Mouse (Mus musculus): ENCODE measurements at regions not wholly inside any gene's neighbourhood (a gene's known extent, or its start where the extent isn't known, plus 50 kb on each side); places are given as distances from the start of the nearest gene placed in this dataset.

DNA sequence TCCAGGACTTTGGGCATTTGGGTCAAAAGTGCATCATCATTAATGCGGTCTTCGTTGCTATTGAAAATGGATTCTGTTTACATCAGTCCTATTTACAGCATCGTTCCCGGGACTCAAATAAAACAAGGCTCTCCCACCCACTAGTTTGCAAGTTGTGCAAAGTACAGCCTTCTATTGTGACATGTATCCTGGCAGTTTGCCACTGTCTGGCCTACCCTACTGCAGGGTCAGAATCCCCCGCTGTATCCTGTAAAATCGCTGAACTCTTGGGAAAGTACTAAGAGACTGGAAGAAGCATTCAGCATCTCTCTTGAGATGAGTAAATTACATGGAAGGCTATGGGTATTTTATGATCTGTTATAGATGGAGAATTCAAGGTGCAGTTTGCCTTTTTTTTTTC, 122.1 kb upstream of the Adamts9 start:
- DNase-seq (ENCODE audit: extremely low read depth, insufficient read length, low spot score) = no peak

DNA sequence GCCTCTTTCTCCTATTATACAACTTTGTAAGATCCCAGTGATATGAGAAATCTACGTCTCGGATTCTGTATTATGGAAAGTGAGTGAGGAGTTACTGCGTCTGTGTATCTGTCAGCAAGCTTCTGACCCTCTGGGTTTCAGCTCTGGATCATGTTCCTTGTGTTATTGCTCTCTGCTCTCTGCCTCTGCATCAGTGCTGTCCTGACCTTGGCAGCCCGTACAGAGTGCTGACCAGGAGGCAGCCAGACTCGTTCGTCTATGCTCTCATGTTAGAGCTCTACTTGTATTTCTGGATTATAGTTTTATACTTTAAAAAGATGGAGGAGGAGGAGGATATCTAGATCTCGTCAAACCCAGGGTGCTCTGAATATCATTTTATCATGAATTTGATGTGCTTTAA, 121.1 kb upstream of the Adamts9 start:
- DNase-seq (ENCODE audit: extremely low read depth, insufficient read length, low spot score) = no peak

DNA sequence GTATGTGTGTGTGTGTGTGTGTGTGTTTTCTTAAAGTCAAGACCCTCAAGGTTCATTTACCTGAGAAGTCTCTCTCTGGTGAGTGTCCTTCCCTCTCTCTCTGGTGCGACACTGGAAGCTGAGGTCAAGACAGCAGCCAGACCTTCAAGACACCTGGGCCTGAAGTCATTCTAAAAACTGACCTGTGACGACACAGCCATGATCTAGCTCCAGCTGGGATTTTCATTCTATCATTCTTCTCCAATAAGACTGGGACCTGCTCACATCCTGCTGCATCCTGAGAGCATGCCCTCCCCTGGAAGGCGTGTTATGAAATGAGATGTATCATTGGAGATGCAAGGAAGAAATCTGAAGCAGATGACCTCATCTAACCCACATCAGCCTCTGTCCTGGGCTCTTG, 118.4 kb upstream of the Adamts9 start:
- DNase-seq (ENCODE audit: extremely low read depth, insufficient read length, low spot score) = no peak

DNA sequence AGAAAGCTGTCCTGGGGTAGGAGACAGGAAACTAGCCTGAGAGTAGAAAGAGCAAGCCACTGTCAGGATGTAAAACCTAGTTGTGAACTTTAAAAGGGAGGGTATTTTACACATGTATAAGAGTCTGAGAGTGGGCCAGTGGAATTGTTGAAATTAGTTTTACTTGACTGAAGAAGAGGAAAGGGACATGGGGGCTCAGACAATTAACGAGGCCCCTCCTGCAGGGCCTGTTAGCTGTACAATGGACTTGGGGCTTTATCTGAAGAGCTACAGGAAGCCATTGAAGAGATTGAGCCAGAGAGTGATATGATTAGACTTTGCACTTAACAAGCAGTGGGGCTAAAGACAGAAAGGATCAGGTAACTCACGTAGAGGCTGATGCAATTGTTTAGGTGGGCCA, 102.2 kb upstream of the Adamts9 start:
- no peak for DNase-seq (ENCODE audit: extremely low read depth, insufficient read length, low spot score)

DNA sequence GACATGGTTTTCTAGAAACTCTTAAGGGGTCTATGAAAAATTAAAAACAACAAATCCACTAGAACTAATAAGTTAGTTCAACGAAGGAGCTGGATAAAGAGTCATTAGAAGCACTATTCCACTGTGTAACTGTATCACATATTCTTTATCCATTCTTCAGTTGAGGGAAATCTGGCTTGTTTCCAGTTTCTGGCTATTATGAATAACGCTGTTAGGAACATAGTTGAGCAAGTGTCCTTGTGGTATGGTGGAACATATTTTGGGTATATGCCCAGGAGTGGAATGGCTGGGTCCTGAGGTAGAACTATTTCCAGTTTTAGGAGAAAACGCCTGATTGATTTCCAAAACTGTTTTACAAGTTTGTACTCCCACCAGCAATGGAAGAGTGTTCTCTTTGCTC, 97.7 kb upstream of the Adamts9 start:
- DNase-seq (ENCODE audit: extremely low read depth, insufficient read length, low spot score) = no peak

DNA sequence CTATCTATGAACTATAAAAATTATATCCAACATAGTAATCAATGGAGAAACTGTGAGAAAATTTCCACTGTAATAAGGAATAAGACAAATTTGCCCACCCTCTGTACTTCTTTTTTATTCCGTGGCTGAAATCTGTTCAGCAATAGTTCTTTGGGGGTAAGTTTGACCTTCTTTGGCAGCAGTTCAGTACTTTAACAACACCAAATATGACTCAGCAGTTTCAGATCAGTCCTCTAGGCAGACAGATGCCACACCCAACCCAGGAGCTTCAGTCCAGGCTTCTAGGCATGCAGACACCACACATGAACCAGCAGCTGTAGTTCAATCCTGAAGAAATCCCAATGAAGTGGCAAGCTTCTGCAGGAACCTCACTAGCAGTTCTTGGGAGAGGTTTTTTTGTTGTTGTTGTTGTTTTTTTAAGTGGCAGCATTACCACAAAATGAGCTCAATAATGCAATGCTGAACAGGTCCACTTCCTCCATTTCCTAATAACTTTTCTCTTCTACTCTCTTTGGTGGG, 88.6 kb upstream of the Adamts9 start:
- no peak for DNase-seq (ENCODE audit: extremely low read depth, insufficient read length, low spot score)

DNA sequence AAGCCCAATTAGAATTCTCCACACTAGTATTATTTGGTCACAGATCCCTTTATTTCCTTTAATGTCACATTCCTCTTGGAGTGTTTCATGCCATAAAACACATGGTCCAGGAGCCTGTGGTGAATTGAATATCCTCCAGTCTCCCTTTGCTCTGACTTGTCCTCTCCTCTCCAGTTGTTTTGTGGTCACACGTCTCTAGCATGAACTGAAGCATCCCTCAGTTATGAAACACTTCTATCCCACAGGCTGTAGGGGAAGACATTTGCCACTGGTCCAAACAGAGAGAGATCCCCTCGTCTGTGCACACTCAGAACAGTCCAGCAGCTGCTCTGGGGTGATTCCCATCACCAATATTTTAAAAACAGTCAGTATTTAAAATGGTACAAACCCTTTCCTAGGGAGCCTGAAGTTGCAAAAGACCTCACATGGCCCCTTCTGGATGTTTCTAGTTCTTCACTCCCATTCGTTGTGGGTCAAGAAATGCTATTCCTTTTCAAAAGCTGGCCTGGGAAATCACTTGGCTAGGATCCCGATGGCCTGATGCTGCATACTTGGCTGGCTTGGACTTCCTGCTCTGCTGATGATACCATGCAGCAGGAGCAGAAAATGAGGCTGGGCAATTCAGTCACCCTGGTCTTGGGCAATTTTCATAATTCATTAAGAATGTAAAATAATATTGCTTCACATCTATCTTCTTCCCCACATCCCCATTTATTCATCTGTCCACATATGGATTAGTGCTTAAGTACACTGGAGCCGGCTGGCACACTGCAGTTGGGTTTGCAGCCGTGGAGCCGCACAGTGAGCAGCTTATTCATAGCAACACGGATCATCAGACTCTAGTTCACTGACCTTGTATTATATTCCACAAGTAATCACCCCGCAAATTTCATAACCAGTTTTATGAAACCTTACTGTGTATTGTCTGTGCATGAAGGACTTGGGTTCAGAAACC, 83.1 kb upstream of the Adamts9 start:
- DNase-seq (ENCODE audit: extremely low read depth, insufficient read length, low spot score) = no peak

DNA sequence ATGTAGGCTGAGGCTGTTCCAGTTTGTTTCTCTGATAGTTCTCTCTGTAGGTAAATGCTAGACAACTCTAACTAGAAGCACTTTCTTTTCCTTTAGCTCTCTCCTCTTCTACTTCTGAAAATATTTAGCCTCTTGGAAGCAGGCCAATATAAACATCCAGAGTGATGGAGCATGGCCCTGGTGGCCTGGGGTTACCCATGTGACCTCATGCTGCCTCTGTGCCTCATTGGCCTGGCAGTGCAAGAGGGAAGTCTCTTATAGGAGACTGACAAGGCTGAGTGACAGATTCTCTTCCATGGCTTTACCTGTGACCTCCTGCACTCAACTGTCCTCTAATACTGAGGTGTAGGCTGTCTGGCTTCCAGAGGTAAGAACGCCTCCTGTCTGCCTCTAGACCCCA, 71.2 kb upstream of the Adamts9 start:
- no peak for DNase-seq (ENCODE audit: extremely low read depth, insufficient read length, low spot score)

DNA sequence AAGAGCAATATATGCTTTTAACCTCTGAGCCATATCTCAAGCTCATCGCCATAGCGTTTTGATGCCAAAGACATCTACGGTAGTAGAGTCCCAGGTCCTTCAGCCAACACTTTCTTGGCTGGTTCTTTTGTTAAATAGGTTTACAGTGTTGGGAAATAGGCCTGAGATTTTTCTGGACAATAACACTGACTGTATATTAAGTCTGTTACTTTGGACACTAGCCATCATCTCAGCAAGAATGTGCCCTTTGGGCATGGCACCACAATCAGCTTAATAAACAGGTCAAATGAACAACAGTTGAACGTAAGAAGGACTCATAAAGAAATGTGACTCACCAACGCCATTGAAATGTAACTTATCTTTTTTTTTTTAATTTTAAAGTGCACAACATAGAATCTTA, 68.6 kb upstream of the Adamts9 start:
- no peak for DNase-seq (ENCODE audit: extremely low read depth, insufficient read length, low spot score)

DNA sequence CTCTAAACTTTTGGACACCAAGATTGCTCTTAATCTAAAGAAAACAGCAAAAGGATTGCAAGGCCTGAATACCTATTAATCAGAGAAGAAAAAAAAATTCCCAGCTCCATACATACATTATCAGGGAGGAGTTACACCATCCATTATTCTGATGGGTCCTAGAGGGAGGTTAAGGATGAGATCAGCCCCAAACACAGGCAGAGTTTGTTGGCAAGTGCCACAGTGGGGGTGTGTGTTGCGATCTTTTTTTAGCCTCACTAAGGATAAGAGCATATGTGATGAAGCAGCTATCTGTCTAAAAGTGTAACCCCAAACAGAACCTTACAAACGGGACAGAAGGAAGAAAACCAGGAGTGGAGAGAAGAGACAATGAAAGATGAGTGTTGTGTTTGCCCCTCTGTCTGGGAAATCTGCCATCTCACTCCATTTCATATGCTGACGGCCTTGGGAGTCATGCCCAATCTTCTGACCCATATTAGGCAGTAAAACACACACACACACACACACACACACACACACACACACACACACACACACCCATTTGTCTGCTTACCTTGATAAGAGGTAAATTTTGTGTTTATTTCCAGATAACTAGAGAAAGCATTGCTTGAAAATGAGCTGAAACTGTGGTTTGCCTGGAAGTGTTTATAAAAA, 61.4 kb upstream of the Adamts9 start:
- DNase-seq (ENCODE audit: extremely low read depth, insufficient read length, low spot score) = no peak

DNA sequence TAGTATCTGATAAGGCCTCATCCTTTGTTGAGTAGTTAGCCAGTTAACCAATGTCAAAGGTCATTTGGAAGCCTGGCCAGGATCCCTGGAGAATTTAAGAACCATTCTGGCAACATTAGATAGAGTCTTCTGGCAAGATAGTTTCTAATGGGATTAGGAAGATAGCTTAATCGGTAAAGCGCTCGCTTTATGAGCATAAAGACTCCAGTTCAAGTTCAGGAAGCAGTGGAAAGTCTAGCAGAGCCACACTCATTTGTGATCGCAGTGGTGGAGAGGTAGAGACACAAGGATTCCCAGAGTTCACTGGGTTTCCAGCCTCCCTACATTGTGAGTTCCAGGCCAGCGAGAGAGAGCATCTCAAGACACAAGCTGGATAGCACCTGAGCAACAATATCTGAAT, 60.5 kb upstream of the Adamts9 start:
- DNase-seq (ENCODE audit: extremely low read depth, insufficient read length, low spot score) = no peak

DNA sequence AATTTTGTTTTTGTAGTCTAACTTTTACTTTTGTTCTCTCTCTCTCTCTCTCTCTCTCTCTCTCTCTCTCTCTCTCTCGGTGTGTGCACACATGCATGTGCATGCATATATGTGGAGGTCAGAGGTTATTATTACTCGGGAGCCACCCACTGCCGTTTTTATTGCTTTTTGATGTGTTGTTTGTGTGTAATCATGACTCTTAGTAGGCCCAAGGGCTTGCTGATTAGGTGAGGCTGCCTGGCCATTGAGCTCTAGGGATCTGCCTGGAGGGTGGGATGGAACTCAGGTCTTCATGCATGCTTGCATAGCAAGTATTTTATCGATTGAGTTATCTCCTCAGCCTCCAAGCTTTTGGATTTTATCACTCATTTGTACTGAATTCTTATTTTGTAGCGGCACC, 50.4 kb upstream of the Adamts9 start:
- DNase-seq (ENCODE audit: extremely low read depth, insufficient read length, low spot score) = no peak
